13 mouse cellular contexts compared by ENCODE assay signal in the genomic region with DNA sequence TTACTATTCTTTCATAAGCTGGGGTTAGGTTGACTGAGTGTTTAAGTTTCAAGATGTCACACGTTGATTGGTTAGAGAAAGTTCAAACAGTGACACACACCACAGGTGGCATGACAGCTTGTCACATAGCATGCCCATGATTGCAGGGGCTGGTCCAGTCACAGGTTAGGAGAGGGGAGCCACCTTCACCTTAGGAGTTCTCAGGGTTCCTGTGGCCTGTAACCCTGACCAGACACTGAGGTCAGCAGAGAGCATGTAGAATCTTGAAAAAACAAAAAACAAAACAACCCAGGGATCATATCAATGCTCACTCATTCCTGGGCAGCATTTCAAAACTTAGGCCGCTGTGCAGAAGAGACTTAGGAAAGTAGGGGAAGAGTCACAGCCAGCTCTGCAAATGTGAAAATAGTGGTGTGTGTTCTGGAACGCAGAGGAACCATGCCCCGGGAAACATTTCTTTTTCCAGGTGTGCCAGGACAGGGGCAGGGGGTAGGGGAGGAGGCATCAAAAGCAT. TPM values are rescaled to one million over a fixed set of nuclear protein-coding genes. Genes with fewer than 3 reads are reported as not detected.
A peak's percentile ranks its signal among the peaks of the same experiment; 100 is the strongest.
DNase-seq lines count a peak whose midpoint lies in the region; ATAC-seq and TF ChIP-seq lines count a peak whose summit lies in the region.
"Had no signal": no experiment of that assay in that cellular context is flagged by ENCODE, and none has a peak within 500 bp of the region (broad histone marks: within the 10 kb centered on the region; RNA-seq: fewer than 3 reads in every experiment).

No protein-coding gene starts in this region.

- peak overlapping the region; percentile 36; the same call in 1 of the 2 replicates for H3K4me2 ChIP-seq in kidney, postnatal 0 days (ENCODE audit: low read length)
- H3K4me2 ChIP-seq in stomach, postnatal 0 days (replicated peaks; ENCODE audit: low read depth): peak overlapping the region; percentile 11; the same call in 1 of the 2 replicates

- no peak for ATAC-seq in kidney, postnatal 0 days (replicated peaks; ENCODE audit: low FRiP score, low read depth)
- peak; percentile 15; the same call in 1 of the 2 replicates for ATAC-seq in stomach, postnatal 0 days (ENCODE audit: low FRiP score, low TSS enrichment)

- peak; percentile 56 for DNase-seq in adrenal gland, adult 8-10 months
- DNase-seq in adrenal gland, postnatal 25 days: no peak
- DNase-seq in kidney, postnatal 0 days (ENCODE audit: low spot score): no peak
- no peak for DNase-seq in kidney, postnatal 4 days
- DNase-seq in testis, postnatal 10 days (ENCODE audit: low spot score): no peak
- no peak for DNase-seq in stomach, postnatal 0 days (ENCODE audit: low spot score)
- no peak for DNase-seq in thymus, adult 2 months
- DNase-seq: cerebellum, adult 18-20 months had no signal

- no peak overlapping the region for H3K9ac ChIP-seq in kidney, postnatal 0 days (ENCODE audit: low read depth, low read length)
- H3K9ac ChIP-seq in stomach, postnatal 0 days (ENCODE audit: low read length): no peak overlapping the region

- 0 out of 2 replicates have a peak, but pooled peaks cover 7% of the 10 kb centered on the region for H3K4me1 ChIP-seq in kidney, postnatal 0 days (replicated peaks; ENCODE audit: insufficient read depth, low read length)
- peaks cover 10% of the 10 kb centered on the region for H3K4me1 ChIP-seq in testis, adult 2 months (ENCODE audit: control insufficient read depth, insufficient read depth, low read length)
- H3K4me1 ChIP-seq in stomach, postnatal 0 days (replicated peaks; ENCODE audit: control insufficient read depth, insufficient read depth): peaks cover 4% of the 10 kb centered on the region
- H3K4me1 ChIP-seq in thymus, adult 2 months (replicated peaks; ENCODE audit: control insufficient read depth, insufficient read depth, low read length): peaks cover 13% of the 10 kb centered on the region

- H3K27me3 ChIP-seq in kidney, postnatal 0 days (ENCODE audit: insufficient read depth, low read length): no peaks in the 10 kb centered on the region
- no peaks in the 10 kb centered on the region for H3K27me3 ChIP-seq in testis, adult 2 months (ENCODE audit: control insufficient read depth, insufficient read depth, low read length)
- no peaks in the 10 kb centered on the region for H3K27me3 ChIP-seq in stomach, postnatal 0 days (ENCODE audit: control insufficient read depth, insufficient read depth, low read length)
- H3K27me3 ChIP-seq in thymus, adult 2 months (ENCODE audit: control insufficient read depth, insufficient read depth, low read length): no peaks in the 10 kb centered on the region

- no peak overlapping the region for H3K27ac ChIP-seq in kidney, postnatal 0 days
- H3K27ac ChIP-seq in testis, adult 2 months (ENCODE audit: control insufficient read depth, insufficient read depth, low read depth, low read length): peak overlapping the region; percentile 29; the same call in 1 of the 2 replicates
- peak overlapping the region; percentile 45 for H3K27ac ChIP-seq in stomach, postnatal 0 days (replicated peaks)
- H3K27ac ChIP-seq in thymus, adult 2 months (ENCODE audit: control insufficient read depth, insufficient read depth, low read length): no peak overlapping the region; the same call in 1 of the 2 replicates
- H3K27ac ChIP-seq: macrophage had no signal

- no peak for TF ChIP-seq CTCF in kidney, postnatal 0 days (IDR thresholded peaks at IDR 0.05; ENCODE audit: low read depth)
- no peak for TF ChIP-seq CTCF in testis, adult 2 months (IDR thresholded peaks at IDR 0.05; ENCODE audit: control insufficient read depth, insufficient read depth, insufficient replicate concordance, low read depth, low read length)
- TF ChIP-seq CTCF in stomach, postnatal 0 days (IDR thresholded peaks at IDR 0.05; ENCODE audit: low read depth): no peak
- TF ChIP-seq CTCF in thymus, adult 2 months (IDR thresholded peaks at IDR 0.05; ENCODE audit: borderline replicate concordance, control insufficient read depth, extremely low read depth, insufficient read depth, low read length, poor library complexity): no peak

- WGBS in kidney, postnatal 0 days: 40% methylated on average over 4 of the region's 4 CpGs
- 38% methylated on average over 4 of the region's 4 CpGs for WGBS in stomach, postnatal 0 days
- WGBS in thymus, adult 2 months: 60% methylated on average over 4 of the region's 4 CpGs

- no peak overlapping the region for H3K4me3 ChIP-seq in kidney, postnatal 0 days (replicated peaks; ENCODE audit: low read depth, low read length)
- no peak overlapping the region for H3K4me3 ChIP-seq in testis, adult 2 months (ENCODE audit: control insufficient read depth, low read depth, low read length)
- H3K4me3 ChIP-seq in stomach, postnatal 0 days (ENCODE audit: low read depth, low read length): no peak overlapping the region
- H3K4me3 ChIP-seq in thymus, adult 2 months (ENCODE audit: control insufficient read depth, insufficient read depth, low read length): no peak overlapping the region

- TF ChIP-seq POLR2A in testis, adult 2 months (IDR thresholded peaks at IDR 0.05; ENCODE audit: control insufficient read depth, low read depth, low read length): no peak
- no peak for TF ChIP-seq POLR2A in thymus, adult 2 months (IDR thresholded peaks at IDR 0.05; ENCODE audit: control insufficient read depth, extremely low read depth, insufficient read depth, low read length, poor library complexity)

- H3K36me3 ChIP-seq in kidney, postnatal 0 days (ENCODE audit: insufficient read depth, low read length): no peaks in the 10 kb centered on the region
- no peaks in the 10 kb centered on the region for H3K36me3 ChIP-seq in testis, adult 2 months (ENCODE audit: control insufficient read depth, insufficient read depth, low read length)
- no peaks in the 10 kb centered on the region for H3K36me3 ChIP-seq in stomach, postnatal 0 days (ENCODE audit: control insufficient read depth, insufficient read depth, low read length)
- H3K36me3 ChIP-seq in thymus, adult 2 months (ENCODE audit: control insufficient read depth, insufficient read depth, low read length): no peaks in the 10 kb centered on the region
- H3K36me3 ChIP-seq: G1E had no signal

- no peaks in the 10 kb centered on the region for H3K9me3 ChIP-seq in kidney, postnatal 0 days (replicated peaks; ENCODE audit: low read length)
- no peaks in the 10 kb centered on the region for H3K9me3 ChIP-seq in stomach, postnatal 0 days (ENCODE audit: control insufficient read depth, low read length)
- H3K9me3 ChIP-seq: G1E had no signal

- no peak for TF ChIP-seq EP300 in stomach, postnatal 0 days (optimal IDR thresholded peaks at IDR 0.05)

RNA-seq across cellular contexts. Expression of gene Ackr2, which starts 8.2 kb away (rescaled TPM):
- total RNA-seq in adrenal gland, adult 8-10 months (2022): 1 to 10 TPM in 1 of 4 experiments, under 1 TPM in 3; 0.77 to 2.1 (median 0.88) TPM
- 0.33 and 0.52 TPM in 2 replicates for total RNA-seq in adrenal gland, postnatal 25 days (2021)
- polyA plus RNA-seq in kidney, postnatal 0 days (2015; fragmentation: Nextera tagmentation; extraction: Ambion mirVana): 0.79 and 0.97 TPM in 2 replicates
- polyA plus RNA-seq in testis, adult 2 months (2012; rRNA removed): 0.32 and 0.59 TPM in 2 replicates
- polyA plus RNA-seq in stomach, postnatal 0 days (2015; fragmentation: Nextera tagmentation; extraction: Ambion mirVana): 0.28 and 0.35 TPM in 2 replicates
- 0.99 and 1.0 TPM in 2 replicates for polyA plus RNA-seq in thymus, adult 2 months (2012; rRNA removed)
- total RNA-seq: hematopoietic stem cell, adult 5-6 weeks had no signal
- polyA plus RNA-seq: G1E, macrophage had no signal

RNA-seq across cellular contexts. Expression of gene Cyp8b1, which starts 26.1 kb away (rescaled TPM):
- total RNA-seq in adrenal gland, adult 8-10 months (2022): under 1 TPM; 0.54 to 0.84 (median 0.72) TPM
- total RNA-seq in adrenal gland, postnatal 25 days (2021): 0.36 and 2.7 TPM in 2 replicates
- polyA plus RNA-seq in kidney, postnatal 0 days (2015; fragmentation: Nextera tagmentation; extraction: Ambion mirVana): not detected in 2 replicates
- not detected in 2 replicates for polyA plus RNA-seq in testis, adult 2 months (2012; rRNA removed)
- polyA plus RNA-seq in stomach, postnatal 0 days (2015; fragmentation: Nextera tagmentation; extraction: Ambion mirVana): 0.85 and 1.2 TPM in 2 replicates
- polyA plus RNA-seq in thymus, adult 2 months (2012; rRNA removed): 0.74 and 1.6 TPM in 2 replicates
- total RNA-seq: G1E; hematopoietic stem cell, adult 5-6 weeks; left cerebral cortex, adult 8-10 months had no signal
- polyA plus RNA-seq: G1E, macrophage had no signal

RNA-seq across cellular contexts. Expression of gene Higd1a, which starts 31.8 kb away (rescaled TPM):
- 100 to 1,000 TPM in 1 of 4 experiments, 10 to 100 TPM in 3; 86.5 to 102 (median 87.4) TPM for total RNA-seq in adrenal gland, adult 8-10 months (2022)
- 77.9 and 79.7 TPM in 2 replicates for total RNA-seq in adrenal gland, postnatal 25 days (2021)
- polyA plus RNA-seq in kidney, postnatal 0 days (2015; fragmentation: Nextera tagmentation; extraction: Ambion mirVana): 148 and 151 TPM in 2 replicates
- polyA plus RNA-seq in testis, adult 2 months (2012; rRNA removed): 42.4 and 43.9 TPM in 2 replicates
- 631 and 679 TPM in 2 replicates for polyA plus RNA-seq in stomach, postnatal 0 days (2015; fragmentation: Nextera tagmentation; extraction: Ambion mirVana)
- 9.1 and 17.6 TPM in 2 replicates for polyA plus RNA-seq in thymus, adult 2 months (2012; rRNA removed)

RNA-seq across cellular contexts. Expression of gene Ccdc13, which starts 50.7 kb away (rescaled TPM):
- total RNA-seq in adrenal gland, adult 8-10 months (2022): 1 to 10 TPM in 3 of 4 experiments, under 1 TPM in 1; 0.73 to 2.2 (median 1.6) TPM
- 1.3 and 1.5 TPM in 2 replicates for total RNA-seq in adrenal gland, postnatal 25 days (2021)
- 0.23 and 0.25 TPM in 2 replicates for polyA plus RNA-seq in kidney, postnatal 0 days (2015; fragmentation: Nextera tagmentation; extraction: Ambion mirVana)
- 109 and 125 TPM in 2 replicates for polyA plus RNA-seq in testis, adult 2 months (2012; rRNA removed)
- polyA plus RNA-seq in stomach, postnatal 0 days (2015; fragmentation: Nextera tagmentation; extraction: Ambion mirVana): 0.16 and 0.19 TPM in 2 replicates
- polyA plus RNA-seq in thymus, adult 2 months (2012; rRNA removed): 0.18 and 0.34 TPM in 2 replicates
- polyA plus RNA-seq: macrophage had no signal

Comparison
In these comparisons a context has a peak if more than half of its experiments do, and no peak if none do; other contexts are left out.
1. H3K27ac ChIP-seq: peak in testis, adult 2 months (single experiment) and stomach, postnatal 0 days (single experiment); none in kidney, postnatal 0 days (single experiment) and thymus, adult 2 months (single experiment).